Mouse (Mus musculus) neural tube, embryonic 14.5 days (tissue): ENCODE results near the gene Mybphl. TPM values are rescaled to one million over a fixed set of nuclear protein-coding genes. Genes with fewer than 3 reads are reported as not detected.

Experiments used
- ATAC-seq: fragments of 200-750 bp; cut with Nextera tagmentation; 2 replicates; pipeline ENCODE4 v1.8.0; 2017; ENCODE audit warnings: low read depth, mild to moderate bottlenecking, moderate TSS enrichment, moderate library complexity
- H3K27ac ChIP-seq: fragments of 300-500 bp; sonication (generic); 2 replicates; pipeline ENCODE4 v1.5.1; 2014; ENCODE audit warnings: low read depth, mild to moderate bottlenecking, control low read depth, low read length, moderate library complexity, mixed read lengths
- H3K27me3 ChIP-seq: fragments of 300-500 bp; sonication (generic); 2 replicates; pipeline ENCODE4 v1.6.1; 2014; ENCODE audit warnings: low read length; ENCODE audit not compliant: control insufficient read depth, insufficient read depth
- H3K36me3 ChIP-seq: fragments of 300-500 bp; sonication (generic); 2 replicates; pipeline ENCODE4 v1.6.1; 2014; ENCODE audit warnings: low read length, mixed read lengths; ENCODE audit not compliant: control insufficient read depth, insufficient read depth
- H3K4me1 ChIP-seq: fragments of 300-500 bp; sonication (generic); 2 replicates; pipeline ENCODE4 v1.6.1; 2014; ENCODE audit warnings: low read length; ENCODE audit not compliant: control insufficient read depth, insufficient read depth
- H3K4me2 ChIP-seq: fragments of 300-500 bp; sonication (generic); 2 replicates; pipeline ENCODE4 v1.6.1; 2014; ENCODE audit warnings: mild to moderate bottlenecking, low read depth, low read length, control low read depth
- H3K4me3 ChIP-seq: fragments of 300-500 bp; sonication (generic); 2 replicates; pipeline ENCODE4 v1.5.1; 2014; ENCODE audit warnings: low read depth, low read length, control low read depth, mixed read lengths
- H3K9ac ChIP-seq: fragments of 300-500 bp; sonication (generic); replicated peaks from 2 replicates; pipeline ENCODE4 v1.6.1; 2014; ENCODE audit warnings: low read depth, mild to moderate bottlenecking, control low read depth, low read length, mixed read lengths
- H3K9me3 ChIP-seq: fragments of 300-500 bp; sonication (generic); 2 replicates; pipeline ENCODE4 v1.6.1; 2016; ENCODE audit warnings: low read length; ENCODE audit not compliant: control insufficient read depth
- WGBS: fragments of 180-500 bp; shearing (Covaris S2); extraction: QIAGEN DNeasy Blood & Tissue Kit; methylation state at CpG from one replicate; pipeline ENCODE4 v1.1.7; 2014; 5-methylcytosine and 5-hydroxymethylcytosine counted together
- polyA plus RNA-seq: library from polyadenylated mRNA; unstranded; fragments of >200 nt; fragmentation: Nextera tagmentation; extraction: Ambion mirVana; gene quantifications from 2 replicates; pipeline ENCODE4 v1.2.1, GENCODE M21; 2014

Mybphl gene
- polyA plus RNA-seq, 1 experiment from 2014 or later = 0.48 TPM

DNA sequence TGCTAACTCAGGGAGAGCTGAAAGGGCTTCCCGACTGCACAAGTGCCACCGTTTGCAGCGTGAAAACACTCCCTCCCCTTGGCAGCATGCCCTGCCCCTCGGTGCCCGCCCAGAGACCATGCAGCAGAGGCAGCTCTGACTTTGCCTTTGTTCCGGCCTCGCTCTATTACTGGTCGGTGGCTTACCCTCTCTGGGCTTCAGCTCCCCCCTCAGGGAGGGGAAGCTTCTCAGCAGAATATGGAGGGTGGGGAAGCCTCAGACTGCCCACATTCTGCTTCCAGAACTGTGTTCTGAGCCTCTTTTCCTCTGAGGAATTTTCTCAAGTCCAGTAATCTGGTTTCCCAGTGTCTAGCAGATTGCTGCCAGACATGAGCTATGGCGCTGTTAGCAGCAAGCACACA, 36.3 kb upstream of the Mybphl start:
- ATAC-seq = peak; percentile 81; the same call in 1 of the 2 replicates
- 49% methylated on average over 9 of the region's 9 CpGs for WGBS

DNA sequence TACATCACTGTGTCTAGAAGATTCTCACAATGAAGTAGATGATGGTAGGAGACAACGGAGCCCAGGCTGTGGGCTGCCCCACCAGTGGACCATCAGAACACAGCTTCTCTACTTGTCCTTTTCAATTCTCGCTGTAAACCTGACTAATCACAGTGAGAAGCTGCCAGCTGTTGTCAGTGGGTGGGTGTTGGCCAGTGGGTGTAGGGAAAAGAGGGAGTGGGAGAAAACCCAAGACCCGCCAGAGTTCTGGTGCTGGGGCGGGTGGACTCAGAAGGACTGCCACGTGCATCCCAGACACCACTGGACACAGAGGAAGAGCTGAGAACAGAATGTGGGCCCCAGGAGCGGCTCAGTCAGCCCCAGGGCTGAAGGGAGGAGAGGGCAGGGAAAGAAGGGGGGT, 33.9 kb upstream of the Mybphl start:
- Histone ChIP-seq H3K4me1 (no peaks in the 10 kb centered on the region), H3K27ac (no peak overlapping the region), H3K9me3 (no peaks in the 10 kb centered on the region), H3K36me3 (peaks cover 23% of the 10 kb centered on the region), H3K4me2 (no peak overlapping the region), H3K9ac (no peak overlapping the region), H3K27me3 (no peaks in the 10 kb centered on the region), H3K4me3 (no peak overlapping the region)
- whole genome bisulfite sequencing = 95% methylated on average over 6 of the region's 6 CpGs
- ATAC-seq = no peak

More for the DNA sequence above, 36.3 kb upstream of the Mybphl start:
- Histone ChIP-seq H3K4me2 (no peak overlapping the region), H3K9ac (no peak overlapping the region), H3K4me1 (no peaks in the 10 kb centered on the region), H3K4me3 (no peak overlapping the region), H3K27me3 (no peaks in the 10 kb centered on the region), H3K27ac (peak overlapping the region; percentile 49; the same call in 1 of the 2 replicates), H3K9me3 (no peaks in the 10 kb centered on the region), H3K36me3 (peaks cover 8% of the 10 kb centered on the region; the same call in 1 of the 2 replicates)

DNA sequence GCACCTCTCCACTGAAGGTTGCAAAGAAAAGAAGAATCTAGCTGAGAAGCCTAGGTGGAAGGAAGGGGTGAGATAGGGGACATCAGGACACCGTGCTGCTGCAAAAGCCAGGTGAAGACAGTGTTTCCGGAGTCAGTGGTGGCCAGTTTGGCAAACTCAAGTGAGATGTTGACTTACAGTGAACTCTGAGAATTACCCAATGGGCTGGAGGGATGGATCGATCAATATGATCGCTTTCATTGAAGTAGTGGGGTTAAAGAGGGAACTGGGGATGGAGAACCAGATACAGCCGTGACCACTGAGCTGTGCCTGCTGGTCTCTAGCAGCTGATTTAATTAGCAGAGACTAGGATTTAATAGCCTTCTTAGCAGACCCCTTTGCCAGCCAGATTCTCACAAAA, 27.8 kb upstream of the Mybphl start:
- WGBS = 96% methylated on average over 5 of the region's 5 CpGs
- no peaks in the 10 kb centered on the region for H3K9me3 ChIP-seq
- H3K9ac ChIP-seq = no peak overlapping the region
- H3K4me2 ChIP-seq = no peak overlapping the region
- ATAC-seq = no peak
- H3K4me1 ChIP-seq = no peaks in the 10 kb centered on the region
- no peak overlapping the region for H3K4me3 ChIP-seq
- peaks cover 64% of the 10 kb centered on the region for H3K36me3 ChIP-seq
- H3K27ac ChIP-seq = no peak overlapping the region
- no peaks in the 10 kb centered on the region for H3K27me3 ChIP-seq

DNA sequence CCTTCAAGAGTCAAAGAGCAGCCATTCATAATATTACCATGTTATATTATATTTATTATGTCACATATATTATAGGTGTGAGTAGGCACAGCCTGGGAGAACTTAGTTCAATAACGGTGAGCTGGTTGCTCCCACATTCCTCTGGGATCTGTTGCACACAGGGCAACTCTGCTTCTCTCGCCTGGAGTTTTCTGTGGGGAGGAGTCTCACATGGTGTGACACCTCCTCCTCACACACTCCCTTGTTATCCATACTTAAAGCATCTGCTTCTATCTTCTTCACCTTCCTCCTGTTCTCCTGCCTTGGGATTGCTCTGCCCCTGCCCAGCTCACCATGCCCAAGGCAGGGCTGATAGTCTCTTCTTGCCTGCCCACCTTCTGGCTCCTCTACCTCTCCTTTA, 23.7 kb upstream of the Mybphl start:
- H3K4me2 ChIP-seq = no peak overlapping the region
- H3K4me1 ChIP-seq = no peaks in the 10 kb centered on the region
- no peaks in the 10 kb centered on the region for H3K27me3 ChIP-seq
- no peak for ATAC-seq
- no peak overlapping the region for H3K9ac ChIP-seq
- no peak overlapping the region for H3K27ac ChIP-seq
- no peak overlapping the region for H3K4me3 ChIP-seq
- 93% methylated on average over 2 of the region's 2 CpGs for WGBS
- H3K36me3 ChIP-seq = peaks cover 66% of the 10 kb centered on the region
- no peaks in the 10 kb centered on the region for H3K9me3 ChIP-seq

DNA sequence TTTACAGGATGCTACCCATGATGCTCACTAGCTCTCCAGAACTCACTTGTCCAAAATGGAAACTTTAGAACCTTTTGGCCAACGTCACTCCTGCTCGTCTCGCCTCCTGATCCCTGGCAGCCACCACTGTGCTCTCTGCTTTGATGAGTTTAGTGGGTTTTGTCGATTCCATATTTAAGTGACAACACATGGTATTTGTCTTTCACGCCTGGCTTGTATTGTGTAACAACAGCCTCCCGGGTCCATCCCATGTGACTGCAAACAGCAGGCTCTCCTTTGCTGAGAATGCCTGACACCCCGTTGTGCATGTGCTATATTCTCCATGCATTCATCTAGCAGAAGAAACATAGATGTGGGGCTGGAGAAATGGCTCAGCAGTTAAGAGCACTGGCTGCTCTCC, 22.5 kb upstream of the Mybphl start:
- no peak for ATAC-seq
- no peak overlapping the region for H3K4me2 ChIP-seq
- H3K27ac ChIP-seq = no peak overlapping the region
- no peak overlapping the region for H3K9ac ChIP-seq
- no peaks in the 10 kb centered on the region for H3K4me1 ChIP-seq
- no peak overlapping the region for H3K4me3 ChIP-seq
- H3K27me3 ChIP-seq = no peaks in the 10 kb centered on the region
- H3K9me3 ChIP-seq = no peaks in the 10 kb centered on the region
- 84% methylated on average over 7 of the region's 7 CpGs for WGBS
- H3K36me3 ChIP-seq = peaks cover 74% of the 10 kb centered on the region

DNA sequence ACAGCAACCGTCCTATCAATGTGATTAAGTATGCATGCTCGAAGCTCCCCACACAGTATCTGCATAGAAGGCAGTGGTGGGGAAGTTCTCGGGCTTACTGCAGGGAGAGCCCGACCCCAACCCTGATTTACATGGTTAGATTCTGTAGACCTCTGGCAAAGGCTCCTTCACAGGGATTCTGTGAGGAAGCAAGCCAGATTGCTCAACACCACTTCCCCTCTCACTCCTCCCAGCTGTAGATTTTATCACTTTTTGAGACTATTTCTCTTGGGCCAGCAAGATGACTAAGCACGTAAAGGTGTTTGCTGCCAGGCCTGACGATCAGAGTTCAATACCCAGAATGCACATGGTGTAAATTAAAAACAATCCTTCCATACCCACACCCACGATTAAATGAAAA, 18.9 kb upstream of the Mybphl start:
- Histone ChIP-seq H3K9ac (no peak overlapping the region), H3K4me2 (no peak overlapping the region), H3K27ac (no peak overlapping the region), H3K36me3 (peaks cover 74% of the 10 kb centered on the region), H3K27me3 (no peaks in the 10 kb centered on the region), H3K4me1 (no peaks in the 10 kb centered on the region), H3K4me3 (no peak overlapping the region), H3K9me3 (no peaks in the 10 kb centered on the region)
- WGBS = 95% methylated on average over 7 of the region's 7 CpGs
- ATAC-seq = no peak

DNA sequence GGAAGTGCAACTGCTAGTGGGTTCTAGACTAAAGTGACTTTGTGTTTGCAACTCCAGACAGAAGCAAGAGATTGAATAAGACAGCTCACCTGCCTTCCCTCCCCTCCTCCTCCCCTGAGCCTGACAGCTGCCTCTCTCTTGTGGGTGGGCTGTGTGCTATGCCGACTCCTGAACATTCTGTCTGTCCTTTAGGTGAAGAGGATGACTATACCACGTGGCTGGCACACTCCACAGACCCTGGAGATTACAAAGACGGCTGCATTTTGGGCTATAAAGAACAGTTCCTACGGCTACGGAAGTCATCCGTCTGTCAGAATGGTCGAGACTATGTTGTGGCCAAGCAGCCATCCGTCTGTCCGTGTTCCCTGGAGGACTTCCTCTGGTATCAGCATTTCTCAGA, 16.3 kb upstream of the Mybphl start:
- H3K27ac ChIP-seq = no peak overlapping the region
- WGBS = 81% methylated on average over 9 of the region's 9 CpGs
- peaks cover 58% of the 10 kb centered on the region for H3K36me3 ChIP-seq
- H3K4me3 ChIP-seq = no peak overlapping the region
- H3K9me3 ChIP-seq = no peaks in the 10 kb centered on the region
- no peak overlapping the region for H3K9ac ChIP-seq
- H3K4me2 ChIP-seq = no peak overlapping the region
- no peaks in the 10 kb centered on the region for H3K4me1 ChIP-seq
- no peak for ATAC-seq
- H3K27me3 ChIP-seq = no peaks in the 10 kb centered on the region

DNA sequence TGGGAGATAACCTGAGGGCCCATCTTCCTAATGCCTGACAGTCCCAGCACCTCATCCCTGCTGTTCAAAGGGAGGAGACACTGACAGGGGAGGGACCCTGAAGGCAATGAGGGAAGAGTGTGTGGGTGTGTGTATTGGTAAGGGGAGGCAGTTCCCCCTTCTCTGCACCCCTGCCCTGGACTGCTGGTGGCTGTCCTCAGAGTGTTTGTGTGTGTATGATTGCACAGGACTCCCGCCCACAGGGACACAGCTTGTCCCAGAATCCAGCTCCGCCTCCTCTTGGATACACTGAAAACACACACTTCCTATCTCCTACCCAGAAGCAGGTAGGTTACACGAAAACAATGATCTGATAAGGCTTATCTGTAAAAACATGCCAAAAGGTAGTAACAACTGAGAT, 9.5 kb upstream of the Mybphl start:
- H3K9me3 ChIP-seq = no peaks in the 10 kb centered on the region
- WGBS = 90% methylated on average over 3 of the region's 3 CpGs

DNA sequence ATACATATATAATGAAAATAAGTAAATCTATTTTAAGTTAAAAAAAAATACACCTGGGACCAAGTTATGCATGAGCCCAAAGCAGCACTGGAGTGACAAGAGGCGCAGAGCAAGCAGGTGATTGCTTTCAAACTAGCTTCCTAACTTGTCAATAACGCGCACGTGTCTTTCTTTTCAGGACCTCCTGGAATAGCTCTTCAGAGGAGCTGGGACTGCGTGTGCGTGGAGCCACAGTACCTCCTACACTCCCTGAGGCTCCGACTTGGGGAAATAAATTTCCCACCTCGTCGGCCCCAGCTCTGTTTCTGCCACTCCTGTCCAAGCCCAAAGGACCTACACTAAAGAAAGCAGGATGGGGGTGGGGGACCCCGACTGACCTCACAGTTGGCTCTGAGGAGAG, 7.7 kb upstream of the Mybphl start:
- Histone ChIP-seq H3K4me1 (no peaks in the 10 kb centered on the region), H3K27me3 (no peaks in the 10 kb centered on the region)
- no peak for ATAC-seq

More for the DNA sequence above, 9.5 kb upstream of the Mybphl start:
- Histone ChIP-seq H3K27me3 (no peaks in the 10 kb centered on the region), H3K27ac (no peak overlapping the region), H3K9ac (no peak overlapping the region), H3K36me3 (peaks cover 45% of the 10 kb centered on the region), H3K4me3 (no peak overlapping the region), H3K4me1 (no peaks in the 10 kb centered on the region), H3K4me2 (no peak overlapping the region)
- ATAC-seq = no peak

DNA sequence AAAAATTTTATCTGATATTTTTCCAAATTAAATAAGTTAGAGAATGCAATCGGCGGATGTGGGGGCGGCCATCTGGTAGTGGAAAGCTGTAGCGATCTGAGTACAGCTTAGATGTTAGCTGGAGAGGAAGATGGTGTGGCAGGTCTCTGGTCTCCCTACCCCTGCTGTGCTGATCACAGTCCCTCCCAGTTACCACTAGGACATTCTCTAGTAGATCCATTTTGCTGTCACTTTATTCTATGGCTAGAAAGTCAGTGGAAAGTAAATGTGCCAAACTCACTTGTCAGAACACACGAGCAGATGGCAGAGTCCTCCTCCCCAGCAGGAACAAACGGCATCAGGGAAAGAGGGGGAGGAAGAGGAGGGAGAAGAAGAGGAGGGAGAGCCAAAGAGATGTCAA, 6.3 kb upstream of the Mybphl start:
- Histone ChIP-seq H3K4me2 (no peak overlapping the region), H3K36me3 (peaks cover 34% of the 10 kb centered on the region), H3K9ac (no peak overlapping the region), H3K4me3 (no peak overlapping the region), H3K27ac (no peak overlapping the region), H3K4me1 (no peaks in the 10 kb centered on the region), H3K9me3 (no peaks in the 10 kb centered on the region), H3K27me3 (no peaks in the 10 kb centered on the region)
- WGBS = 88% methylated on average over 6 of the region's 6 CpGs
- no peak for ATAC-seq

More for the DNA sequence above, 7.7 kb upstream of the Mybphl start:
- Histone ChIP-seq H3K9me3 (no peaks in the 10 kb centered on the region), H3K36me3 (peaks cover 38% of the 10 kb centered on the region), H3K27ac (no peak overlapping the region), H3K4me3 (no peak overlapping the region), H3K9ac (no peak overlapping the region), H3K4me2 (no peak overlapping the region)
- WGBS = 91% methylated on average over 10 of the region's 10 CpGs
